Mouse (Mus musculus) Patski (cell line): ENCODE results near the gene Mtcl1. TPM values are rescaled to one million over a fixed set of nuclear protein-coding genes. Genes with fewer than 3 reads are reported as not detected.

Source experiments
- ATAC-seq: fragments of 100-300 bp; one replicate; pipeline ENCODE4 v1.8.0; 2021
- CTCF ChIA-PET: fragments of 350-600 bp; sonication (Branson Sonifier 250); formaldehyde crosslinking; loops from one replicate; lab custom pipeline; 2022; ENCODE audit warnings: inconsistent platforms; lab: Charles Lee
- POLR2A ChIA-PET: fragments of 350-600 bp; sonication (Branson Sonifier 250); formaldehyde crosslinking; loops from one replicate; lab custom pipeline; 2022; ENCODE audit warnings: antibody characterized with exemption, inconsistent platforms; lab: Charles Lee
- DNase-seq: peaks from one replicate; pipeline ENCODE4 v3.0.0-alpha.2; 2011; ENCODE audit warnings: low read depth, low spot score
- H3K27me3 ChIP-seq: fragments of 371-371 bp; one replicate; pipeline ENCODE4 v1.5.1; 2021
- CTCF ChIP-seq: fragments of 100-300 bp; IDR thresholded peaks from one replicate; pipeline ENCODE4 v1.5.1; 2021
- in situ Hi-C: fragments of 300-500 bp; cut with MboI; formaldehyde crosslinking; loops from 3 replicates; pipeline ENCODE4 v1.11.1; 2018; ENCODE audit warnings: low pct_unique_long_range_greater_than_20kb, mixed read lengths
- polyA plus RNA-seq: library from polyadenylated mRNA; unstranded; gene quantifications from one replicate; pipeline ENCODE4 v1.2.3, GENCODE M21; 2021

The Mtcl1 gene
- polyA plus RNA-seq, 1 experiment from 2014 or later = 17.5 TPM

DNA sequence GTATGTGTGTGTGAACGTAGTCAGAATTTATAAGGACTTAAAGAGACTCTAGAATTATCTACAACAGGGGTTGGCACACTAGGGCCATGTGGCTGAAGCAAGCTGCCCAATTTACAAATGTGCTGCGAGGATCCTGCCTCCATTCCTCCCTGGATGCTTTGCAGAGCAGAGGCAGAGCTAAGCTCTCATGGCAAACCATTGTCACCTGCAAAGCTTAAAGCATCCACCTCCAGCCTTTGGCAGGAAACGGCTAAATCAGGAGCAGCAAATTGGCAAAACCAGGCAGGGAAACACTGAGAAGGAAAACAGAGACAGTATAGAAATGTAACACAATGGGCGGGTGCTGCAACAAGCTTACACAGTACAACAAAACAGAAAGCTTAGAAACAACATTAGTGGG is 61.2 kb downstream of the Mtcl1 start:
- CTCF ChIA-PET = no interaction called here
- in situ Hi-C loops = no loop called here
- TF ChIP-seq CTCF = no peak
- POLR2A ChIA-PET = no interaction called here
- ATAC-seq = no peak
- no peak for DNase-seq
- H3K27me3 ChIP-seq = no peaks in the 10 kb centered on the region

DNA sequence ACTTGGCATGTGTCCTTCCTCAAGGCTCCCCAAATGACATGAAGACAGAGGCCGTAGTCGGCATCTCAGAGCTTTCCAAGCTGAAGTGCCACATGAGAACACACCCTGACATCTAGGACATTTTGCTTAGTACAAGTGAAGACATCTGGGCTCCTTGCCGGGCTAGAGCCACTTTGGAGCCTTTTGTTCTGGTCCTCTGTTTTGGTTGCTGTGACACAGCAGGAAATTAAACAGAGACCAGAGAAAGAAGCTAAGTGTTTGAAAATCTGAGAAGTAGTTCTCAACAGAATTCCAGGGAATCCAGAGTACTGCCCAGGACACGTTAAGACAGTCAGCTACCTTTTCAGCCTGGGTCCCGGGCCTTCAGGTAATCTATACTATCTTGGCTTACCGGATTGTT is 68.2 kb downstream of the Mtcl1 start:
- H3K27me3 ChIP-seq = no peaks in the 10 kb centered on the region
- TF ChIP-seq CTCF = no peak
- ChIA-PET POLR2A (no interaction called here), CTCF (interaction anchor here (0.9 kb wide), 1 partner anchor 22 kb away, joined by 3 read pairs; no protein-coding TSS in a partner anchor)
- in situ Hi-C loops = no loop called here
- ATAC-seq (no peak), DNase-seq (no peak)

- no peaks in the 10 kb centered on the region for H3K27me3 ChIP-seq
- TF ChIP-seq CTCF = no peak
- ChIA-PET POLR2A (no interaction called here), CTCF (no interaction called here)
- no peak for DNase-seq
- no peak for ATAC-seq
- in situ Hi-C loops = no loop called here
Observed at GRCm38 (mm10) chr17:66379900-66380857, 69.4 kb downstream of the Mtcl1 start.

DNA sequence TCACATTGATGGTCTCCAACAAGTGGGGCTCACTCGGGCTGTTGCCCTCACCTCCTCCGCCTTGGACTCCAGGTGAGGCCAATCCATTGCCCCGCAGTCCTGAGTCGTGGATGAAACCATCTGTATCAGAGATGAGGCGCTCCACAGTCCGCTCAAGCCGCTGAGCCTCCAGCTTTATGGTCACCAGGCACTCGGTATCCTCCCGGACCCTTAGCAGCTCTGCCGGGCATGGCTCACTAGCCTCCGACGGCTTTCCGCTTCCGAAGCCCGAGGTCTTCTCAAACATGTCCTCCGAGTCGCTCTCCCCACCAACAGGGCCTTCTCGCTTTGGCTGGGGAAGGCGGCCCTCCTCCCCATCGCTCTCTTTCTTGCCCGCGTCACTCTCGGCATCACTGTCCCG is 70.2 kb downstream of the Mtcl1 start:
- no peaks in the 10 kb centered on the region for H3K27me3 ChIP-seq
- CTCF ChIA-PET = interaction anchor here (1.0 kb wide), 1 partner anchor 67 kb away, joined by 3 read pairs; no protein-coding TSS in a partner anchor
- in situ Hi-C loops = no loop called here
- no peak for TF ChIP-seq CTCF
- DNase-seq (no peak), ATAC-seq (no peak)
- POLR2A ChIA-PET = no interaction called here

- TF ChIP-seq CTCF = no peak
- POLR2A ChIA-PET = no interaction called here
- DNase-seq (no peak), ATAC-seq (no peak)
- H3K27me3 ChIP-seq = no peaks in the 10 kb centered on the region
- CTCF ChIA-PET = interaction anchor here (1.0 to 1.2 kb wide), 2 partner anchors 17 to 65 kb away, joined by 3 read pairs; no protein-coding TSS in a partner anchor
- in situ Hi-C loops = no loop called here
Observed at GRCm38 (mm10) chr17:66378127-66378526, 71.4 kb downstream of the Mtcl1 start.

DNA sequence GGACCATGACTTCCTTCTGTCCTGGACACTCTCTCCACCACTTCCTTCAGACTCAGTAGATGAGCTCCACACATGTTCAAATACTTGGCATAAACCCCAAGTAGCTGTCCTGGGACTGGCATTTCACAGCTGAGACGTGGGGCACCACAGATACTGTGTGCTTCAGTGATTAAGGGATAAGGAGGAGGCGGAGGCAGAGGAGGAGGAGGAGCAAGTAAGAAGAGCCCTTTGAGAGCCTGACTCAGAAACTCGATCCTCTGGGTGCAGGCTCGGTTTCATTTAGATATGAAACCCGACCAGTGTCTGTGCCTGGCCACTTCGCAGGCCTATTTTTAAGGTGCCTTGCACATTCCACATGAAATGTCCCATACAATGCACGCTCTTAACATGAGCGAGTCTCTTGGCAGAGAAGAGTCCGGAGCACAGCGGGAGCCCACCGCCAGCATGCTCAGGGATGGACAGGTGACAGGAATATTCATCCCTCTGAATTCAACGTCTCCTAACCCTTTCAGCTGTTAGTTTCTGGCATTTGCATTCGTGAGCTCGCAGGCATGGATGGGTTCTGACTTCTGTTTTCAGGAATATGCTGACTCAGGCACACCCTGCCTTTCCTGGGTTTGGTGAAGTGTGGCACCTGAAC is 74.8 kb downstream of the Mtcl1 start:
- POLR2A ChIA-PET = no interaction called here
- in situ Hi-C loops = loop anchor here (25.0 kb wide), 1 partner anchor 1613 kb away; no protein-coding TSS in a partner anchor
- no peak for ATAC-seq
- DNase-seq = no peak
- no peak for TF ChIP-seq CTCF
- no peaks in the 10 kb centered on the region for H3K27me3 ChIP-seq
- CTCF ChIA-PET = no interaction called here

GRCm38 (mm10) chr17:66370867-66371266 is 78.7 kb downstream of the Mtcl1 start:
- no peak for TF ChIP-seq CTCF
- CTCF ChIA-PET = interaction anchor here (1.0 kb wide), 1 partner anchor 11 kb away, joined by 4 read pairs; no protein-coding TSS in a partner anchor
- H3K27me3 ChIP-seq = no peaks in the 10 kb centered on the region
- in situ Hi-C loops = loop anchor here (25.0 kb wide), 1 partner anchor 1616 kb away; no protein-coding TSS in a partner anchor
- ATAC-seq (peak; percentile 89), DNase-seq (no peak)
- POLR2A ChIA-PET = no interaction called here

DNA sequence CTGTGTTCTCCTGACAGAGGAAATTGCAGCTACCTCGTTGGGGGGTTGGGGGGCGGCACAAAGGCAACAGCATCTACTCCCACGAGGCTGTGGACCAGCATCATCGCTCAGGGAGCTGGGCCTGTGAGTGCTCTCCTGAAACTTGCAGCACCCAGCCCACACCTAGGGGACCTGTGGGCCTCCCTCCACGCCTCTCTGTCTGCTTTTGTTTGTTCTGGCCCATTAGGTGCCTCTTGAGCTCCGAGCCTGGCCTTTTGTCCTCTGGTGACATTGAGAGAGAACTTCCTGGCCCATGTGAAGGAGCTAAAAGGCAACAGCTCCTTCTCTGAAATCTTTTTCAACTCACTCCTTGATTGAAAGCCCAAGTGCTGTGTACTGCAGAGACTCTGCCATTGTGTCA is 79.8 kb downstream of the Mtcl1 start:
- in situ Hi-C loops = loop anchor here (25.0 kb wide), 1 partner anchor 1618 kb away; no protein-coding TSS in a partner anchor
- DNase-seq (no peak), ATAC-seq (no peak)
- no peak for TF ChIP-seq CTCF
- CTCF ChIA-PET = no interaction called here
- POLR2A ChIA-PET = interaction anchor here (0.7 kb wide), 1 partner anchor 26 kb away, joined by 3 read pairs; no protein-coding TSS in a partner anchor
- H3K27me3 ChIP-seq = no peaks in the 10 kb centered on the region

GRCm38 (mm10) chr17:66368127-66368526 is 81.4 kb downstream of the Mtcl1 start:
- no peak for ATAC-seq
- CTCF ChIA-PET = interaction anchor here (0.8 kb wide), 1 partner anchor 17 kb away, joined by 3 read pairs; no protein-coding TSS in a partner anchor
- in situ Hi-C loops = loop anchor here (25.0 kb wide), 1 partner anchor 1619 kb away; no protein-coding TSS in a partner anchor
- no peak for TF ChIP-seq CTCF
- no peaks in the 10 kb centered on the region for H3K27me3 ChIP-seq
- POLR2A ChIA-PET = no interaction called here
- no peak for DNase-seq

GRCm38 (mm10) chr17:66365664-66366063 is 83.9 kb downstream of the Mtcl1 start:
- no peak for DNase-seq
- in situ Hi-C loops = loop anchor here (25.0 kb wide), 1 partner anchor 1622 kb away; no protein-coding TSS in a partner anchor
- TF ChIP-seq CTCF = no peak
- POLR2A ChIA-PET = no interaction called here
- CTCF ChIA-PET = no interaction called here
- no peaks in the 10 kb centered on the region for H3K27me3 ChIP-seq
- ATAC-seq = no peak
